Mouse (Mus musculus) lung, postnatal 4 days (tissue): ENCODE measurements at regions not wholly inside any gene's neighbourhood (a gene's known extent, or its start where the extent isn't known, plus 50 kb on each side); places are given as distances from the start of the nearest gene placed in this dataset.
A peak's percentile ranks its signal among the peaks of the same experiment; 100 is the strongest.

Experiments used
- DNase-seq, 2 experiments: peaks; one replicate each; pipeline ENCODE4 v3.0.0; 2021

DNA sequence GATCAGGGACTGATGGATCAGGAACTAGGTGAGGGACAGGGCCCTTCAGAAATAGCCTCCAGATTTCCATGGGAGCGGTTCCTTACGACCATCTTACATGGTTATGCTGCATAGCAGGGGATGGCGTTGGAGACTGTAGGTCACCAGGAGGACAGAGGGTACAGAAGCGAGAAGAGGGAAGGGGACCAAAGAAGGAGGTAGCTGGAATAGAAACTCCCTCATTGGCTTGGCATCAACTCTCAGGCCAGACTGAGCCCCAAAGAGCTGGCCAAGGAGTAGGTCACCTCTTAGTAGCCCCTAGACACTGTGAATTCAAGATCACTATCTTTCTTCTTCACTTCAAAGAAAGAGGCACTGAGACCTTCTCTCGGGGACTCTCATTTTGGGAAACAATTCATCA, 53.6 kb upstream of the Gata5 start:
- DNase-seq, result no peak

DNA sequence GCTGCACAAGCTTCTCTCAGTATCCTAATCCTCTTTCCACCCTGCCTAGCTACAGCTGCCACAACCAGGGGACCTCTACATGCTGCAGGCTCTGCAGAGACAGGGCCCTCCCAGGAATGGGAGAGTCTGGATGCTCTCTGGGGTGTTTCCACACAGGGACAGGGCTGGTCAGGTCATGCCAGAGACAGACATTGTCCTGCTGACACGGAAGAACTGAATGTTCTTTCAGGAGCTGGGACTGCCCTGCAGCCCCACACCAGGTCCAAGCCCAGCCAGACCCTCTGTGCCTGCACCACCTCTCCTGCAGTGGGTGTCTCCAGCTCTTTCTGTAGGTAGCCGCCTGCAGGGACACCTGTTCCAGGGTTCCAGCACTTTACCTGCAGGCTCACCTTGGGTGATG, 52.8 kb upstream of the Gata5 start:
- no peak for DNase-seq

DNA sequence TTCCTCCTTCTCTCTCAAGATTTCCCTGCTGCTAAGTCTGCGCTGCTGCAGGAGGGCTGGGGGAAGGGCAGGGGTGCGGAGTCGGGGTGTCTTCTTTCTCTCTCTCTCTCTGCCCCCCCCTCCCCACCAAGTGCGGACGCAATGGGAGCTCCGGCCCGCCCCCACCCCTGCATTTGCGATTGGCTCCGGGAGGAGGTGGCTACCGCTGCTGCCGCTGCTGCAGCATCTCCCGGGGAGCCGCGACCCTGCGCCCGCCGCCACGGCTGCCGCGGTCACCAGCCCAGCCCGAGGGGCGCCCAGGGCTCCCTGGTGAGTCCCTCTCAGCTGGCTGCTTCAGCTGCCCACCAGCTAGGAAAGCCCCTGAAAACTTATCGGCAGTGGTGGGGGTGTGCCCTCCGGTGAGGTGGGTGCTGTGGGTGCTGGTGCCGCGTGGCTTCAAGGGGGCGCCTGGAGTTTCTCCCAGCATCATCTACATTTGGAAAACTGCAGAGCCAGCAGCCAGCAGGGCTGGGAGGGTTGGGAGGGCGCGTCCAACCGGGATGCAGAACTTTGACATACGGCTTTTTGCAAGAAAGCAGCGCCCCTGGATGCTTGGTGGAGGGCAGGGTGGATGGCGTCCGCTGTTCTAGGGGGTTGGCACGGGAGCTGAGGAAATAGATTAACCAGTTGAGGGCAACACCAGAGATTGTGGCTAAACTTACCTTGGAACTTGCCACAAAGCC, 51.6 kb upstream of the Gata5 start:
- no peak for DNase-seq

DNA sequence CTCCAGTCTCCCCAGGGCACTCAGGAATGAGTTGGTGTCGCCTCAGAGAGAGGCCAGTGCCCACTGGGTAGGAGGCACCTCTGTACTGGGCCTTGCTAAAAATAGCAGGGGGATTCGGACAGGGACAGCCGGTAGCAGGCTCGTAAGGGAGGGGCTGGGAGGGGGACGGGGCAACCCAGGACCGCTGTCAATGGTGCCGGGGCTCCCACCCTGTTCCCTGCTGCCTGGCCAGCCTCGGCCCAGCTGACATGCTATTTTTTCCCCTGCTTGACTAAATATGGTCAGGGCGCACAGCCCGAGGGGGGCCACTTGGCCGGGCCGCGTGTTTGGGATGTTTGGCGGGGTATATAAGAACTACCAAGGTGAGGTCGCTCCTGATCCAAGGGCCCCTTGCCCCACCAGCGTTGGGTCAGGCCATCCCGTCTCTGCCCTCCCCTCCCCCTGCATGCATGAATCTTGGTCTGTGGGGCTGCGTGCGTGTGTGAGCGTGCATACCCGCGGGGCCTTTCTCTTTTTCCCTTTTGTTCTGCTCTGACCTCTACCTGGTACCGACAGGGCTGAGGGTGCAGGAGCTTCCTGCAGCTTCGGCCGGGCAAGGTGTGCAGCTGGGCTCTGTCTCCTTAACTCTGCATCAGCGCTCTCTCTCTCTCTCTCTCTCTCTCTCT, 50.9 kb upstream of the Gata5 start:
- DNase-seq, result peak in 1 of 2 experiments; percentile 28
